Mouse (Mus musculus) liver, adult 2 months (tissue): Measurements from ENCODE around the gene Fgfr2. TPM values are rescaled to one million over a fixed set of nuclear protein-coding genes. Genes with fewer than 3 reads are reported as not detected.

ENCODE experiments used
- DNase-seq: peaks from one replicate; pipeline ENCODE4 v3.0.0-alpha.2; 2011; ENCODE audit warnings: low read depth, low spot score; ENCODE audit errors: extremely low read depth
- H3K27ac ChIP-seq: fragments of 200-500 bp; replicated peaks from 2 replicates; pipeline ENCODE4 v1.5.1; 2012; ENCODE audit warnings: low read depth, mild to moderate bottlenecking, control low read depth, inconsistent platforms, low read length; ENCODE audit not compliant: insufficient read depth
- H3K27me3 ChIP-seq: fragments of 200-500 bp; 2 replicates; pipeline ENCODE4 v1.6.1; 2012; ENCODE audit warnings: mild to moderate bottlenecking, moderate library complexity, low read length, inconsistent platforms; ENCODE audit not compliant: control insufficient read depth, insufficient read depth
- H3K36me3 ChIP-seq: fragments of 200-500 bp; 2 replicates; pipeline ENCODE4 v1.6.1; 2012; ENCODE audit warnings: low read length, inconsistent platforms; ENCODE audit not compliant: control insufficient read depth, insufficient read depth
- H3K4me1 ChIP-seq: fragments of 200-500 bp; 2 replicates; pipeline ENCODE4 v1.6.1; 2011; ENCODE audit warnings: low read length; ENCODE audit not compliant: control insufficient read depth, insufficient read depth
- H3K4me3 ChIP-seq: fragments of 200-500 bp; 2 replicates; pipeline ENCODE4 v1.5.1; 2011; ENCODE audit warnings: low read depth, mild to moderate bottlenecking, control low read depth, low read length, moderate library complexity; ENCODE audit not compliant: insufficient read depth
- H3K79me2 ChIP-seq: fragments of 200-500 bp; 2 replicates; pipeline ENCODE4 v1.6.1; 2012; ENCODE audit warnings: inconsistent platforms, mild to moderate bottlenecking, low read length, moderate library complexity; ENCODE audit not compliant: control insufficient read depth, insufficient read depth
- H3K9ac ChIP-seq: fragments of 200-500 bp; 2 replicates; pipeline ENCODE4 v1.6.1; 2012; ENCODE audit warnings: low read depth, mild to moderate bottlenecking, control low read depth, inconsistent platforms, low read length
- CTCF ChIP-seq: fragments of 200-500 bp; IDR thresholded peaks from 2 replicates; pipeline ENCODE4 v1.5.1; 2011; ENCODE audit warnings: low read depth, low read length, control low read depth
- POLR2A ChIP-seq: fragments of 200-500 bp; IDR thresholded peaks from 2 replicates; pipeline ENCODE4 v1.6.1; 2011; ENCODE audit warnings: low read length, control low read depth; ENCODE audit not compliant: insufficient read depth; ENCODE audit errors: extremely low read depth
- WGBS: fragments of 180-500 bp; shearing (Covaris S2); methylation state at CpG from one replicate; pipeline ENCODE4 v1.1.7; 2018; 5-methylcytosine and 5-hydroxymethylcytosine counted together
- polyA plus RNA-seq: library from polyadenylated mRNA; depleted of rRNA; stranded (reverse); fragments of >200 nt; gene quantifications from 2 replicates; pipeline ENCODE4 v1.2.3, GENCODE M21; 2012
- total RNA-seq: library from RNA; depleted of rRNA; stranded (reverse); fragments of >200 nt; gene quantifications from 2 replicates; pipeline ENCODE4 v1.2.3, GENCODE M21; 2014

Gene Fgfr2
- total and polyA plus RNA-seq, 2 experiments: 16.7 to 35.2 TPM

- no peaks in the 10 kb centered on the region for H3K4me1 ChIP-seq
- TF ChIP-seq POLR2A (no peak), CTCF (no peak)
- no peaks in the 10 kb centered on the region for H3K79me2 ChIP-seq
- no peaks in the 10 kb centered on the region for H3K36me3 ChIP-seq
- H3K9ac ChIP-seq: no peak overlapping the region
- 32% methylated on average over 7 of the region's 7 CpGs for WGBS
- DNase-seq: no peak
- no peaks in the 10 kb centered on the region for H3K27me3 ChIP-seq
- H3K4me3 ChIP-seq: no peak overlapping the region
- no peak overlapping the region for H3K27ac ChIP-seq
Observed at GRCm38 (mm10) chr7:131917384-131917783, 1205.8 kb downstream of the Fgfr2 start.

- no peaks in the 10 kb centered on the region for H3K36me3 ChIP-seq
- no peak for TF ChIP-seq POLR2A
- TF ChIP-seq CTCF: no peak
- H3K9ac ChIP-seq: no peak overlapping the region
- no peaks in the 10 kb centered on the region for H3K27me3 ChIP-seq
- H3K27ac ChIP-seq: no peak overlapping the region
- H3K4me3 ChIP-seq: no peak overlapping the region
- H3K4me1 ChIP-seq: no peaks in the 10 kb centered on the region
- WGBS: 45% methylated on average over 4 of the region's 4 CpGs
- DNase-seq: no peak
- no peaks in the 10 kb centered on the region for H3K79me2 ChIP-seq
Observed at GRCm38 (mm10) chr7:131909611-131910010, 1213.5 kb downstream of the Fgfr2 start.

GRCm38 (mm10) chr7:131906499-131907190 lies 1216.5 kb downstream of the Fgfr2 start:
- DNase-seq: peak; percentile 68
- H3K36me3 ChIP-seq: no peaks in the 10 kb centered on the region
- WGBS: 68% methylated on average over 10 of the region's 10 CpGs

GRCm38 (mm10) chr7:131899356-131899755 lies 1223.8 kb downstream of the Fgfr2 start:
- H3K36me3 ChIP-seq: no peaks in the 10 kb centered on the region
- TF ChIP-seq POLR2A (no peak), CTCF (no peak)
- peak; percentile 38 for DNase-seq
- H3K4me3 ChIP-seq: no peak overlapping the region
- H3K27me3 ChIP-seq: no peaks in the 10 kb centered on the region
- no peaks in the 10 kb centered on the region for H3K79me2 ChIP-seq
- 13% methylated on average over 2 of the region's 2 CpGs for WGBS
- no peaks in the 10 kb centered on the region for H3K4me1 ChIP-seq
- no peak overlapping the region for H3K9ac ChIP-seq
- H3K27ac ChIP-seq: no peak overlapping the region

More at GRCm38 (mm10) chr7:131906499-131907190, 1216.5 kb downstream of the Fgfr2 start:
- TF ChIP-seq CTCF (no peak), POLR2A (no peak)
- Histone ChIP-seq H3K27me3 (no peaks in the 10 kb centered on the region), H3K27ac (no peak overlapping the region), H3K9ac (no peak overlapping the region), H3K79me2 (no peaks in the 10 kb centered on the region), H3K4me3 (no peak overlapping the region), H3K4me1 (no peaks in the 10 kb centered on the region)

- WGBS: 10% methylated on average over 4 of the region's 4 CpGs
- H3K4me3 ChIP-seq: no peak overlapping the region
- no peak overlapping the region for H3K9ac ChIP-seq
- no peak overlapping the region for H3K27ac ChIP-seq
- no peaks in the 10 kb centered on the region for H3K4me1 ChIP-seq
- no peaks in the 10 kb centered on the region for H3K79me2 ChIP-seq
- TF ChIP-seq CTCF (peak; percentile 27; the same call in 1 of the 2 replicates), POLR2A (no peak)
- DNase-seq: no peak
- H3K27me3 ChIP-seq: no peaks in the 10 kb centered on the region
- no peaks in the 10 kb centered on the region for H3K36me3 ChIP-seq
Observed at GRCm38 (mm10) chr7:131897282-131897681, 1225.9 kb downstream of the Fgfr2 start.

- Histone ChIP-seq H3K79me2 (no peaks in the 10 kb centered on the region), H3K9ac (no peak overlapping the region), H3K27me3 (no peaks in the 10 kb centered on the region), H3K4me3 (no peak overlapping the region), H3K4me1 (no peaks in the 10 kb centered on the region), H3K36me3 (no peaks in the 10 kb centered on the region), H3K27ac (no peak overlapping the region)
- WGBS: 61% methylated on average over 6 of the region's 6 CpGs
- no peak for DNase-seq
- TF ChIP-seq POLR2A (no peak), CTCF (no peak)
Observed at GRCm38 (mm10) chr7:131882824-131883223, 1240.3 kb downstream of the Fgfr2 start.
